Mouse (Mus musculus): Measurements from ENCODE around the gene Jund. TPM values are rescaled to one million over a fixed set of nuclear protein-coding genes. Genes with fewer than 3 reads are reported as not detected.

Gene Jund
- polyA plus RNA-seq, 1 experiment from 2014 or later = 76.9 TPM

DNA sequence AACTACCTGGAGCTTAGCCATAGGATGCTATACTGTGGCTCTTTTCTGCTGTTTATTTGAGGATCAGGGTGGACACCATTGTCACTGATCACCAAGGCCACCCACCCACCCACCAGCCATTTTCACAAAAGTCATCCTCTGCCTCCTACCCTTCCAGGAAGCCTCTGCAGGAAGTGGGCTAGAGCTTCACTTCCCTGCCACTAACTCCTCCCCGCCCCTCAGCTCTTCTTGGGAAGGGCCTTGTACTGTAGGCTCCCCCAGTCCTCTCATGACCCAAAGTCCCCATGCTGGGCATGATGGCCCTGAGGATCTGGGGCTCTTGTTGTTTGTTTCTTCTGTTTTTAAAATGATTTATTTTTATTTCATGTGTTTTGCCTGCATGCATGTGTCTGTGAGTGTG, 23.4 kb upstream of the Jund start:
- H3K27ac ChIP-seq (replicated peaks) = no peak overlapping the region; the same call in 1 of the 2 replicates
- H3K27me3 ChIP-seq (replicated peaks) = no peaks in the 10 kb centered on the region
- no peak overlapping the region; the same call in 1 of the 2 replicates for H3K9ac ChIP-seq
- H3K4me1 ChIP-seq = peaks cover 41% of the 10 kb centered on the region
- H3K36me3 ChIP-seq = peaks cover 35% of the 10 kb centered on the region
- no peak overlapping the region for H3K4me2 ChIP-seq
- 68% methylated on average over 1 of the region's 1 CpGs for WGBS
- no peaks in the 10 kb centered on the region for H3K9me3 ChIP-seq
- ATAC-seq (ENCODE audit: extremely low read depth, insufficient number of reproducible peaks, low FRiP score, low TSS enrichment) = no peak
- no peak overlapping the region for H3K4me3 ChIP-seq

DNA sequence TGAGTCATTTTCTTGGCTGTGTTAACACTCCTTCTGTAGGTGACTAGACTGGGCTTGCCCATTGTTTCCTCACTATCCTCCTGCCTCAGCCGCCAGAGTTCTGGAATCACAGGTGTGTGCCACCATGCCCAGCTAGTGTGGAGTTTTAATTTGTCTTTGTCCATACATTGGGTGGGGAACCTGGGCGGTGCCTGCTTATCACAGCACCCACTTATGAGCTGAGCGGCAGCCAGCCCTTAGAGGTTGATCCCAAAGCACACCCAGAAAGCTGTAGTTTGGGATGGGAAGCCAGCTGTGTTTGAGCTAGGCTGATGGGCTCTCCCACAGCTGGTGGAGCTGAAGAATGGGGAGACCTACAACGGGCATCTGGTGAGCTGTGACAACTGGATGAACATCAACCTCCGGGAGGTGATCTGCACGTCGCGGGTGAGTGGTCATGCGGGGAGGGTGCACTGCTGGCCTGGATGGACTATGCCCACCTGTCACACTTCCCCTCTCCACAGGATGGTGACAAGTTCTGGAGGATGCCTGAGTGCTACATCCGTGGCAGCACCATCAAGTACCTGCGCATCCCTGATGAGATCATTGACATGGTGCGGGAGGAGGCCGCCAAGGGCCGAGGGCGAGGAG, 21.2 kb upstream of the Jund start:
- 89% methylated on average over 15 of the region's 15 CpGs for WGBS
- Histone ChIP-seq H3K36me3 (peaks cover 35% of the 10 kb centered on the region), H3K4me1 (peaks cover 44% of the 10 kb centered on the region), H3K4me2 (no peak overlapping the region), H3K27me3 (replicated peaks) (no peaks in the 10 kb centered on the region), H3K9ac (peak overlapping the region; percentile 33; the same call in 1 of the 2 replicates), H3K4me3 (no peak overlapping the region), H3K9me3 (no peaks in the 10 kb centered on the region), H3K27ac (replicated peaks) (no peak overlapping the region)
- ATAC-seq (ENCODE audit: extremely low read depth, insufficient number of reproducible peaks, low FRiP score, low TSS enrichment) = no peak

DNA sequence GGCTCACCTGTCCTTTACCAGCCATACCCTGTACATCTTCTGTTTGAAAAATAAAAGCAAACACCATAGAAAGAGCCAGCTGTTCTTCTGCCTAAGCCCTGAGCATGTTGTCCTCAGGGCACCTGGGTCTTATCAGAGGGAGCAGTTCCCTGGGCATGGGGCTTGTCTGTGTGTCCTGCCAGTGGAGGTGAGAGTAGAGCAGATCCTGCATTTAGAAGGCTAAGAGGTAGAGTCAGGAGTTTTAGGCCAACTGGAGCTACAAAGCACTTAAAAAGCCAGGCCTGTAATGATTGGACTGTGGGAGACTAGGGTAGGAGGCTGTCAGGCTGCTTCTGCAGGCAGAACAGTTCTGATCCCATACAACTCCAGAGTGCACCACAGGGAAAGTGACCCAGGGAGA, 20.1 kb upstream of the Jund start:
- ATAC-seq (ENCODE audit: extremely low read depth, insufficient number of reproducible peaks, low FRiP score, low TSS enrichment) = no peak
- Histone ChIP-seq H3K27me3 (replicated peaks) (no peaks in the 10 kb centered on the region), H3K9ac (no peak overlapping the region), H3K4me2 (no peak overlapping the region), H3K36me3 (peaks cover 35% of the 10 kb centered on the region), H3K4me3 (no peak overlapping the region), H3K27ac (replicated peaks) (no peak overlapping the region), H3K4me1 (peaks cover 47% of the 10 kb centered on the region), H3K9me3 (no peaks in the 10 kb centered on the region)

DNA sequence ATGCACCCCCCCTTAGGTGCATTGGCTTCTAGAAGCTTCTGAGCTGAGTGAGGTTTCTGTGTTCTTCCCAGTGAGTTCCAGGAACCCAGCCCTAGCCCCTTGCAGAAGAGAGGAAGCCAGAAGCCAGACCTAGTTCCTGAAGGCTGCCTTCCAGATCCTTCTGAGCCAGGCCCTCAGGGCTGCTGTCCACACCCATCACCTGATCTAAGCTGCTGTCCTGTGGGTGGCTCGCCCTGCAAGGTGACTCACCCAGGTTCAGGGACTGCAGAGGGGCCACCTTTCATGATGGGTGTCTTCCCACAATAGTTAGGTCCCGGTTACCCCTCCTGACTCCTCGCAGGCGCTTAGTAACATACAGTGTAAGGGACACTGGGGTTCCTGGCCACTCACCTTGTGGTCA, 19.3 kb upstream of the Jund start:
- WGBS = 90% methylated on average over 4 of the region's 4 CpGs
- Histone ChIP-seq H3K4me2 (no peak overlapping the region), H3K36me3 (peaks cover 35% of the 10 kb centered on the region), H3K27ac (replicated peaks) (0 out of 2 replicates have a peak overlapping the region, but pooled peaks have one; percentile 21), H3K9ac (no peak overlapping the region), H3K27me3 (replicated peaks) (no peaks in the 10 kb centered on the region), H3K4me1 (peaks cover 39% of the 10 kb centered on the region), H3K4me3 (no peak overlapping the region), H3K9me3 (no peaks in the 10 kb centered on the region)
- no peak for ATAC-seq (ENCODE audit: extremely low read depth, insufficient number of reproducible peaks, low FRiP score, low TSS enrichment)

DNA sequence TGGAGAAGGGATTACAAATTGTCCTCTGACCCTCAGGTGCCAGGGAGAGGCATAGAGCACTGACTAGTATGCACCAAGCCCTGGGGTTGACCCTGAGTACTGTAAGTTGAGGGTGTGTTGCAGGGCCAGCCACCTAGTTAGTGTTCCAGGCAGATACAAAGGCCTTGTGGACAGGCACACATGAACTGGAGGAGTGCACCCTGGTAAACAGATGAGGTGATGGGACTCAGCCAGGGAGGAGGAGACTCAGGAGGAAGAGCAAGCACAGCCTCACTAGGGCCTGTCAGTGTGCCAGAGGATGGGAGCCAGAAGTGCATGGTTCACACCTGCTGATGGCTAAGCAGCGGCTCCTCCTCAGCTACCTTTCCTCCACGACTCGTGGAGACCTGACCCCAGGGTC, 18.7 kb upstream of the Jund start:
- Histone ChIP-seq H3K4me1 (peaks cover 33% of the 10 kb centered on the region), H3K4me3 (no peak overlapping the region), H3K27me3 (replicated peaks) (no peaks in the 10 kb centered on the region), H3K27ac (replicated peaks) (no peak overlapping the region), H3K36me3 (peaks cover 35% of the 10 kb centered on the region), H3K4me2 (no peak overlapping the region), H3K9ac (peak overlapping the region; percentile 37; the same call in 1 of the 2 replicates), H3K9me3 (no peaks in the 10 kb centered on the region)
- WGBS = 78% methylated on average over 3 of the region's 3 CpGs
- no peak for ATAC-seq (ENCODE audit: extremely low read depth, insufficient number of reproducible peaks, low FRiP score, low TSS enrichment)

DNA sequence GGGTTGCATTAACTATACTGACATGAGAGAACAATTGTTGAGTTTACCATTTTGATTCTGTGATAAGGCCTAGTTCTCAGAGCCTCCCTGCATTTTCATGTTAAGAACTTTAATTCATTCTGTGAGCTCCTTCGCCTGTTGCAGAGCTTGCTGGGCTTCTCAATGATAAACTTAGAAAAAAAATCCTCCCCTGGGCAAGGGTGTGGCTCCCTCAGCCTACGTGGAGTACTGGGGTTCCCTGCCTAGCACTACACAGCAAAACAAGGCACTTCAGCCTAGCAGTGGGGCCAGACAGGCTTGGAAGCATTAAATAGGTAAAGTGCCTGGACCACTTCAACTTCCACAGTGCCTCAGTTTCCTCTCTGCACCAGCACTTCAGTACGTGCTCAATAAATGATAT, 17.3 kb upstream of the Jund start:
- H3K9ac ChIP-seq = peak overlapping the region; percentile 81; the same call in 1 of the 2 replicates
- H3K9me3 ChIP-seq = no peaks in the 10 kb centered on the region
- H3K4me2 ChIP-seq = peak overlapping the region; percentile 61; the same call in 1 of the 2 replicates
- H3K36me3 ChIP-seq = peaks cover 32% of the 10 kb centered on the region
- H3K4me1 ChIP-seq = peaks cover 26% of the 10 kb centered on the region
- 71% methylated on average over 3 of the region's 3 CpGs for WGBS
- H3K27ac ChIP-seq (replicated peaks) = peak overlapping the region; percentile 97
- H3K4me3 ChIP-seq = no peak overlapping the region
- H3K27me3 ChIP-seq (replicated peaks) = no peaks in the 10 kb centered on the region
- no peak for ATAC-seq (ENCODE audit: extremely low read depth, insufficient number of reproducible peaks, low FRiP score, low TSS enrichment)

DNA sequence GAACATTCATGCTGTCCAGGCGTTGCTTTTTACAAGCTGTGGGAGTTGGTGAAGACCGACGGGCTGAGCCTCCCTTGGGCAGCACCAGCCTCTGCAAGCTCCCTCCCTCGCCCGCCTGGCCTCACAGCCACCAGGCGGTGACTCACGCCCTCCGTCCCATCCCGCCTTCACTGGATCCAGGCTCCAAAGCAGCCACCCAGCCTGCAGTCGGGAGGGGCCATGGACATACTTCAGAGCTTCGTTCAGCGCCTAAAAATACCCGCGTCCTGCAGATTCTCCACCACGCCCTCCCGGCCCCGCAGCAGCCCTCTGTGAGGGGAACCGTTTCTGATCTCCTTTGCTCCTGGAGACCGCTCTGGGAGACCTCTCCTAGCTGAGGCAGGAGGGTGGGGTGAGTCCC, 16.6 kb upstream of the Jund start:
- peak; percentile 58 for ATAC-seq (ENCODE audit: extremely low read depth, insufficient number of reproducible peaks, low FRiP score, low TSS enrichment)
- Histone ChIP-seq H3K4me3 (peak overlapping the region; percentile 33), H3K9me3 (no peaks in the 10 kb centered on the region), H3K36me3 (peaks cover 27% of the 10 kb centered on the region), H3K9ac (peak overlapping the region; percentile 81), H3K4me1 (peaks cover 26% of the 10 kb centered on the region), H3K4me2 (peak overlapping the region; percentile 61), H3K27ac (replicated peaks) (peak overlapping the region; percentile 97), H3K27me3 (replicated peaks) (no peaks in the 10 kb centered on the region)
- 2% methylated on average over 19 of the region's 19 CpGs for whole genome bisulfite sequencing

DNA sequence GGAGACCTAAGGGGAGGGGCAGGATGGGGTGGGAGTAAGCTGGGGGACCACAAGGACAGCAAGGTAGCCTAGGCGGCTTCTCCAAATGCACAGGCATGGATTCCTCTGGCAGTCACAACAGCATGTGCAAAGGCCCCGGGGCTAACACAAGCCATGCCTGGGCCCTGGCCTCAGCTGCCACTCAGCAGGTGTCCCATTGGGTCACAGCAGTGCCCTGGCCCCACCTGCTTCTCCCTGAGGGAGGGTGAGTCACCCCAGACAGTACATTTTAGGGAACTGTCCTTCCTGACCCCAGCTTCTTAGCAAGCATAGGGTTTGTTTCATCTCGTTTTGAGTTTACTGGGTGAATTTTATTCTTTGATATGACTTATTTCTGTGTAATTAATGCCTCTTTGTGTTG, 16.1 kb upstream of the Jund start:
- Histone ChIP-seq H3K4me3 (peak overlapping the region; percentile 33), H3K4me2 (peak overlapping the region; percentile 61)
- 58% methylated on average over 3 of the region's 3 CpGs for WGBS

DNA sequence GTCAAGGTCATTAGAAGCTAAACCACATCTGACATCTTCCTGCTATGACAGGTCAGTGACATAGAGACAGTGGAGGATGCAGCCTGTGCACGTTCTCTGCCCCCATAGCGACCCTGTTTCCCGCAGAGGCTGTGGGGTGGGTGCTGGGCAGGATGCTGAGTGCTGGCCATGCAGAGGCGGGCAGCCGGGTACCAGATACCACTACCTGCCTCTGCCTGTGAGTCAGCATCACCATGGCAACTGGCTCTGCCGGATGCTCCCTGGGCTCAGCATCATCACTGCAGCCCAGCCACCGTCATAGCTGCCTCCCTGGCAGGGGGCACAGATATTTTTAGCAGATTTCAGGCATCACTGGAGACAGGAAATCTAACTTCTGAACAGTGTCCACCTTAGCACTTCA, 14.5 kb upstream of the Jund start:
- H3K4me2 ChIP-seq = no peak overlapping the region
- WGBS = 55% methylated on average over 7 of the region's 7 CpGs
- H3K4me3 ChIP-seq = no peak overlapping the region
- H3K27me3 ChIP-seq (replicated peaks) = no peaks in the 10 kb centered on the region
- no peak for ATAC-seq (ENCODE audit: extremely low read depth, insufficient number of reproducible peaks, low FRiP score, low TSS enrichment)
- H3K36me3 ChIP-seq = peaks cover 6% of the 10 kb centered on the region
- H3K4me1 ChIP-seq = peaks cover 24% of the 10 kb centered on the region
- H3K9ac ChIP-seq = no peak overlapping the region
- H3K9me3 ChIP-seq = no peaks in the 10 kb centered on the region
- no peak overlapping the region for H3K27ac ChIP-seq (replicated peaks)

More for the DNA sequence above, 16.1 kb upstream of the Jund start:
- ATAC-seq (ENCODE audit: extremely low read depth, insufficient number of reproducible peaks, low FRiP score, low TSS enrichment) = no peak
- H3K9ac ChIP-seq = peak overlapping the region; percentile 81
- H3K27ac ChIP-seq (replicated peaks) = peak overlapping the region; percentile 97
- H3K9me3 ChIP-seq = no peaks in the 10 kb centered on the region
- no peaks in the 10 kb centered on the region for H3K27me3 ChIP-seq (replicated peaks)
- peaks cover 22% of the 10 kb centered on the region for H3K36me3 ChIP-seq
- peaks cover 26% of the 10 kb centered on the region for H3K4me1 ChIP-seq

DNA sequence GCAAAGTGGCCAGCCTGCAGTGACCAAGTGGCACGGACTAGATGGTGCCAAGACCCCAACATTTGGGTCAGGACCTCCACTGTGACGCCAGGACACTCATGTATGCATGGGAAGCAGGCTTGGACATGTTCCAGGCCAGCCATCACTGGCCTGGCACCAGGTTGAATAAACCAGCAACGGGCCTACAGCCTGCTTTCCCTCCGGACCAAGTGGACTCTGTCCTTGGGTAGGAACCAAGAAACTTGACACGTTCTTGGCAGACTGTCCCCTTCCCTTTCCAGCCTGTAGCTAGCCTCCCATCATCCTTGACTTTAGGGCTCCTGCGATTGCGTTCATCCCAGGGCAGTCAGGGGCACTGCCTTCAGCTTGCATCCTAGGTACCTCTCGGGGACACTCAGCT, 11.2 kb upstream of the Jund start:
- no peak overlapping the region for H3K4me3 ChIP-seq
- 79% methylated on average over 8 of the region's 8 CpGs for WGBS
- no peaks in the 10 kb centered on the region for H3K36me3 ChIP-seq
- no peak overlapping the region for H3K4me2 ChIP-seq
- H3K27me3 ChIP-seq (replicated peaks) = no peaks in the 10 kb centered on the region
- H3K9me3 ChIP-seq = no peaks in the 10 kb centered on the region
- peaks cover 26% of the 10 kb centered on the region for H3K4me1 ChIP-seq
- H3K27ac ChIP-seq (replicated peaks) = 0 out of 2 replicates have a peak overlapping the region, but pooled peaks have one; percentile 7
- no peak for ATAC-seq (ENCODE audit: extremely low read depth, insufficient number of reproducible peaks, low FRiP score, low TSS enrichment)
- no peak overlapping the region for H3K9ac ChIP-seq

DNA sequence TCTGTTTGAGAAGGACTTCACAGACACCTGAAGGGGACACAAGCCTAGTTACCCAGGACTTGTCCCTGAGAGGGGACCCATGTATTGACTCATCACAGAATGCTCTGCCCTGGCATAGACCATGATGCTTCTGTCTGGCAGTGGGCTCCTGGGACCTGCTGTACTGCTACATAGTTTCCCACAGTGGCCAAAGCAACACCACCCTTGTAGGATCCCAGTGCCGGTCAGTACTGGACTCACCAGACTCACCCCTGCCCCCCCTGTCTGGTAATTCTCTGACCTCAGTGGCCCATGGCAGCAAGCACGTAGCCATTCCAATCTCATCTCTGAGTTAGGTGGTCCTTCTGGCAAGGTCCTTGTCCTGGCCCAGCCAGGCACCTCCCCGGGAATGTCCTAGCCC, 10.6 kb upstream of the Jund start:
- no peaks in the 10 kb centered on the region for H3K9me3 ChIP-seq
- H3K4me2 ChIP-seq = no peak overlapping the region
- no peak overlapping the region for H3K27ac ChIP-seq (replicated peaks)
- H3K4me1 ChIP-seq = peaks cover 21% of the 10 kb centered on the region
- H3K27me3 ChIP-seq (replicated peaks) = no peaks in the 10 kb centered on the region
- H3K36me3 ChIP-seq = no peaks in the 10 kb centered on the region
- ATAC-seq (ENCODE audit: extremely low read depth, insufficient number of reproducible peaks, low FRiP score, low TSS enrichment) = no peak; the same call in 1 of the 2 replicates
- WGBS = 79% methylated on average over 3 of the region's 3 CpGs
- no peak overlapping the region for H3K4me3 ChIP-seq
- H3K9ac ChIP-seq = no peak overlapping the region

DNA sequence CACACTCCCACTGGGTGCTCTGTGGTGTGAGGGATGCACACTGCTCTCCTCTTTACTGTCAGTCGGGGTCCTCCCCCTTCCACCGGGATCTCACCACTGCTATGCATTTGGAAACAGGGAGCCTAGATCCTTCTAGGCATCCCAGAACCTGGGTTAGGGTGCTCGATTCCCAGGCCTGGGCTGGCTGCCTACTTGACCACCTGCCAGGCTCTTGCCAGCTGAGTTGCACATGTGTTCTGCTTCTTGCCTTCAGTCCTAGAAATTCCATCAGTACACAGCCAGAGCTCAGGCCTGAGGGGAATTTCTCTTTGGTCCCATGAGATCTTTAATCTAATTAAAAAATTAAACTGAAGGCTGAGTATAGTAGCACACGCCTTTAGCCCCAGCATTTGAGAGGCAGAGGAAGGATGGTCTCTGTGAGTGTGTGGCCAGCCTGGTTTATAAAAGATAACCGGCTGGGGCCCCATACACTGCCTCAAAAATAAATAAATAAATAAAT, 8.8 kb upstream of the Jund start:
- Histone ChIP-seq H3K4me1 (peaks cover 29% of the 10 kb centered on the region), H3K9me3 (no peaks in the 10 kb centered on the region), H3K9ac (peak overlapping the region; percentile 1; the same call in 1 of the 2 replicates), H3K4me2 (no peak overlapping the region), H3K27ac (replicated peaks) (no peak overlapping the region), H3K4me3 (no peak overlapping the region), H3K27me3 (replicated peaks) (no peaks in the 10 kb centered on the region), H3K36me3 (no peaks in the 10 kb centered on the region)
- 72% methylated on average over 5 of the region's 5 CpGs for WGBS
- ATAC-seq (ENCODE audit: extremely low read depth, insufficient number of reproducible peaks, low FRiP score, low TSS enrichment) = no peak
